Mouse (Mus musculus) thymus, postnatal 0 days (tissue): ENCODE results near the gene Hist1h3e. TPM values are rescaled to one million over a fixed set of nuclear protein-coding genes. Genes with fewer than 3 reads are reported as not detected.
"Not testable (repeated sequence)": the region's sequence is repeated elsewhere in the genome, so short reads cannot be mapped to it uniquely, and the experiment has no call there.

Experiments used
- DNase-seq: peaks from one replicate; pipeline ENCODE4 v3.0.0-alpha.2; 2015; ENCODE audit warnings: low spot score
- polyA plus RNA-seq: library from polyadenylated mRNA; unstranded; fragments of >200 nt; fragmentation: Nextera tagmentation; extraction: Ambion mirVana; gene quantifications from 2 replicates; pipeline ENCODE4 v1.2.1, GENCODE M21; 2015

The Hist1h3e gene
- polyA plus RNA-seq, 1 experiment from 2014 or later: 20.8 TPM

- not testable (repeated sequence) for DNase-seq
These were observed 22.3 kb downstream of the Hist1h3e start for GRCm38 (mm10) chr13:23539821-23540220.

- no peak for DNase-seq
These were observed 23.9 kb downstream of the Hist1h3e start for GRCm38 (mm10) chr13:23538249-23538648.

GRCm38 (mm10) chr13:23537006-23537710 is 25.0 kb downstream of the Hist1h3e start:
- no peak for DNase-seq

- DNase-seq: no peak
These were observed 25.9 kb downstream of the Hist1h3e start for GRCm38 (mm10) chr13:23536076-23536822.

- DNase-seq: peak; percentile 96
These were observed 26.8 kb downstream of the Hist1h3e start, which contains the start of gene Hist1h3g for GRCm38 (mm10) chr13:23535137-23536075. TSS of gene Hist1h3g (plus strand) at chr13:23535422.

GRCm38 (mm10) chr13:23534368-23535131 is 27.6 kb downstream of the Hist1h3e start:
- DNase-seq: peak; percentile 39

- DNase-seq: peak; percentile 87
These were observed 28.4 kb downstream of the Hist1h3e start, which contains the start of gene Hist1h2af for GRCm38 (mm10) chr13:23533560-23534367. TSS of gene Hist1h2af (plus strand) at chr13:23533906.

GRCm38 (mm10) chr13:23532262-23533075 is 29.7 kb downstream of the Hist1h3e start:
- peak; percentile 39 for DNase-seq

- peak; percentile 99 for DNase-seq
These were observed 31.0 kb downstream of the Hist1h3e start, which contains the start of gene Hist1h4h for GRCm38 (mm10) chr13:23530901-23531875. TSS of gene Hist1h4h (plus strand) at chr13:23531050.

GRCm38 (mm10) chr13:23530181-23530900 is 31.8 kb downstream of the Hist1h3e start:
- peak; percentile 83 for DNase-seq

- no peak for DNase-seq
These were observed 32.5 kb downstream of the Hist1h3e start for GRCm38 (mm10) chr13:23529480-23530165.

- DNase-seq: no peak
These were observed 33.2 kb downstream of the Hist1h3e start for GRCm38 (mm10) chr13:23529005-23529404.

- peak; percentile 95 for DNase-seq
These were observed 35.9 kb downstream of the Hist1h3e start for GRCm38 (mm10) chr13:23526312-23526711.

- DNase-seq: no peak
These were observed 36.3 kb downstream of the Hist1h3e start for GRCm38 (mm10) chr13:23525901-23526300.

GRCm38 (mm10) chr13:23524654-23525053 is 37.5 kb downstream of the Hist1h3e start:
- DNase-seq: peak; percentile 80

GRCm38 (mm10) chr13:23523976-23524375 is 38.2 kb downstream of the Hist1h3e start:
- DNase-seq: no peak
